Mouse (Mus musculus): Measurements from ENCODE around the gene Olfr1290.

Olfr1290 gene

GRCm38 (mm10) chr2:111493729-111494128, at the start of gene Olfr1290:
Gene Olfr1290, minus strand, starts transcription at chr2:111493829.
- no peak for DNase-seq (ENCODE audit: low spot score in 2 of 2)

GRCm38 (mm10) chr2:111540191-111540590, 46.6 kb upstream of the Olfr1290 start, which contains the start of gene Olfr1294:
Gene Olfr1294, minus strand, starts transcription at chr2:111540291.
- no peak for DNase-seq (ENCODE audit: low spot score in 2 of 2)

- no peak for DNase-seq (ENCODE audit: low spot score in 2 of 2)
Measured at GRCm38 (mm10) chr2:111524903-111525302, 31.3 kb upstream of the Olfr1290 start, which contains the start of gene Olfr1293-ps. Gene Olfr1293-ps, plus strand, starts transcription at chr2:111525203.

- DNase-seq (ENCODE audit: low spot score in 2 of 2), result no peak
Measured at GRCm38 (mm10) chr2:111517451-111517850, 23.8 kb upstream of the Olfr1290 start.

GRCm38 (mm10) chr2:111496880-111497279, 3.3 kb upstream of the Olfr1290 start, which contains the start of gene Olfr1291-ps1:
Gene Olfr1291-ps1, plus strand, starts transcription at chr2:111497180.
- no peak for DNase-seq (ENCODE audit: low spot score in 2 of 2)

GRCm38 (mm10) chr2:111480519-111480918, 13.1 kb downstream of the Olfr1290 start, which contains the start of gene Olfr1289:
Gene Olfr1289, plus strand, starts transcription at chr2:111480819.
- DNase-seq (ENCODE audit: low spot score in 2 of 2), result no peak

GRCm38 (mm10) chr2:111473801-111474200, 19.8 kb downstream of the Olfr1290 start, which contains the start of gene Olfr1288:
Gene Olfr1288, plus strand, starts transcription at chr2:111474101.
- DNase-seq (ENCODE audit: low spot score in 2 of 2), result no peak

- no peak for DNase-seq (ENCODE audit: low spot score in 2 of 2)
Measured at GRCm38 (mm10) chr2:111448842-111449241, 44.8 kb downstream of the Olfr1290 start, which contains the start of gene Olfr1287. Gene Olfr1287, plus strand, starts transcription at chr2:111449142.
